Mouse (Mus musculus) kidney, adult 9 months (tissue): ENCODE results near the gene Hba-x.
"Not testable (repeated sequence)": the region's sequence is repeated elsewhere in the genome, so short reads cannot be mapped to it uniquely, and the experiment has no call there.

Experiments
- DNase-seq: peaks from one replicate; pipeline ENCODE4 v3.0.0; 2022

The Hba-x gene

DNA sequence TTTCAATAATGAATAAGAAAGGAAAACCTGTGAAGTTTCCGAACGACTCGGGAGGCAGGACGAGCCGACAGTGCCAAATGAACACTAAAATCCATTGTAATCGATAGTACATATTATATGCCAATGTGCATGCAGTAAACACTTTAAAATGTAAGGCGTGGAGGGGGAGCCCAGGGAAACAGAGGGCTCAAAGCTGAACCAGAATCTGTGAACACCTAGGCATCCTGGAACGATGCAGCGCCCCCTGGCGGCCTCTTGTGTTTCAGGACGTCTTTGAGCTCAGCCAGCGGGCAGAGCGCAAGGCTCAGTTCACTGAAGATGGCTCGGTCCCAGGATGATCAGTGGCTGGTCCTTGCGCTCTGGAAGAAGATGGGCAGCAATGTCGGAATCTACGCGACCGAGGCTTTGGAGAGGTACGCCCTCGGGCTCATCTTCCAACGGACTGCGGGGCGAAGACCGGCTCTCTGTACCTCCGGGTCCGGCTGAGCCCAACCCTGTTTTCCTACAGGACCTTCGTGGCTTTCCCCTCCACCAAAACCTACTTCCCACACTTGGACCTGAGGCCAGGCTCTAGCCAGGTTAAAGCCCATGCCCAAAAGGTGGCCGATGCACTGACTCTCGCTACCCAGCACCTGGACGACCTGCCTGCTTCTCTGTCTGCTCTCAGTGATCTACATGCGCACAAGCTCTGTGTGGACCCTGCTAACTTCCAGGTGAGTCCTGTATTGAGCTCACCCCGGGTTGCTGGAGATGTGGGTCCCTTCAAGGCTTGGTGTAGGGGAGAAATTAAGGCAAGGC lies 10.7 kb downstream of the Hba-x start, which contains the start of gene Hbq1b:
TSS of gene Hbq1b (plus strand) at position 271 of the 798 bp plus-strand sequence.
- peak; percentile 83 for DNase-seq

DNA sequence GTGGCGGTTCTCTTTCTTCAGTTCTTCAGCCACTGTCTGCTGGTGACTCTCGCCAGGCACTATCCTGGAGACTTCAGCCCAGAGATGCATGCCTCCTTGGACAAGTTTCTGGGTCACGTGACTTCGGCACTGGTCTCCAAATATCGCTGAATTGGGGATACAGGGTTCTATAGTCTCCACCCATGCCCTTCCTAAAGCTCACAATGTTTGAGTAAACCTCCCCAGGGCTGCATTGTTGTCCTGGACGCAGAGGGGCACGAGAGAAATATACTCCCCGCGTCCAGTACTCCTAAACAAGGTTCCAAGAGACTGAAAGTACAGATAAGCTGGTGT lies 11.3 kb downstream of the Hba-x start:
- no peak for DNase-seq

DNA sequence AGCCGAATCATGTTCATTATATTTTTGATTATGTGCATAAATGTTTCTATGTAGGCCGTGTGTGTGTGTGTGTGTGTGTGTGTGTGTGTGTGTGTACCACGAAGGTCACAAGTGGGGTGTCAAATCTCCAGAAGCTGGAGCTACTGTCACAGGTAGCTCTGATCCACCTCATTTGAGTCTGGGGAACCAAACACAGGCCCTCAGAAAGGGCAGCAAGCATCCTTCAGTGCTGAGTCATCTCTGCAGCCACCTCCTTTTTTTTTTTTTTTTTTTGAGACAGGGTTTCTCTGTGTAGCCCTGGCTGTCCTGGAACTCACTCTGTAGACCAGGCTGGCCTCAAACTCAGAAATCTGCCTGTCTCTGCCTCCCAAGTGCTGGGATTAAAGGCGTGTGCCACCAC lies 16.6 kb downstream of the Hba-x start:
- DNase-seq: not testable (repeated sequence)

DNA sequence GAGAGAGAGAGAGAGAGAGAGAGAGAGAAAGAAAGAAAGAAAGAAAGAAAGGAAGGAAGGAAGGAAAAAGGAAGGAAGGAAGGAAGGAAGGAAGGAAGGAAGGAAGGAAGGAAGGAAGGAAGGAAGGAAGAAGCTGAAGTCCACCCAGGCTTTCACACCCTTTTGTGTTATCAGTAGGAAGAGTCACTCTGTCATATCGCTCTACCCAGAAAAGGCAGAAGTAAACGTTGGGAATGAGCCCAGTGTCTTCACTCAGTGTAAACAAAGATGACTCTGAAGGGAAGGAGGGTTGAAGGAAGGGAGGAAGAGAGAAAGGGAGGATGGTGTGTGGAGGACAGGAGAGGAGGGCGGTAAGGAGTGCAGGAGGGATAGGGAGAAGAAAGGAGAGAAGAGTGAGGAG lies 17.3 kb downstream of the Hba-x start:
- not testable (repeated sequence) for DNase-seq

DNA sequence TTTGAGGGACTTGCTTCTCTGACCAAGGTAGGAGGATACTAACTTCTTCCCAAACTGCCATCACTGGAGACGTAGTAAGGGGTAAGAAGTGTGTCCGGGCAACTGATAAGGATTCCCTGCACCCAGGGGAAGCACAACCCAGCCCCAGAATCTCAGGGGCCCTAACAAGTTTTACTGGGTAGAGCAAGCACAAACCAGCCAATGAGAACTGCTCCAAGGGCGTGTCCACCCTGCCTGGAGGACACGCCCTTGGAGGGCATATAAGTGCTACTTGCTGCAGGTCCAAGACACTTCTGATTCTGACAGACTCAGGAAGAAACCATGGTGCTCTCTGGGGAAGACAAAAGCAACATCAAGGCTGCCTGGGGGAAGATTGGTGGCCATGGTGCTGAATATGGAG lies 20.0 kb downstream of the Hba-x start, which contains the start of gene Hba-a2:
TSS of gene Hba-a2 (plus strand) at position 287 of the 400 bp plus-strand sequence.
- not testable (repeated sequence) for DNase-seq

DNA sequence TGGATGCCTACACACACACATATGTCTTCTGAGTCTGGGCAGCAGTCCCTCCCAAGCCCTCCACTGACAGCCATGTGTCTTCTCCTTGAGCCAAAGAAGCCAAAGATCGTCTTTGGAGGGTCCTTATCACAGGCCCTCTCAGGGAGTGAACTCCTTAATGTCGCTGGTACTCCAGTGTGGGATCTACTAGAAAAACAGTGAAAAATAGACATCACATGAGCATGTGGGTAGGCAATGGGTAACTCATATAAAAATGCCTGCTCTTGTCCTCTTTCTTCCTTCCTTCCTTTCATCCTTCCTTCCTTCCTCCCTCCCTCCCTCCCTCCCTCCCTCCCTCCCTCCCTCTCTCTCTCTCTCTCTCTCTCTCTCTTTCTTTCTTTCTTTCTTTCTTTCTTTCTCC lies 21.2 kb downstream of the Hba-x start:
- not testable (repeated sequence) for DNase-seq

DNA sequence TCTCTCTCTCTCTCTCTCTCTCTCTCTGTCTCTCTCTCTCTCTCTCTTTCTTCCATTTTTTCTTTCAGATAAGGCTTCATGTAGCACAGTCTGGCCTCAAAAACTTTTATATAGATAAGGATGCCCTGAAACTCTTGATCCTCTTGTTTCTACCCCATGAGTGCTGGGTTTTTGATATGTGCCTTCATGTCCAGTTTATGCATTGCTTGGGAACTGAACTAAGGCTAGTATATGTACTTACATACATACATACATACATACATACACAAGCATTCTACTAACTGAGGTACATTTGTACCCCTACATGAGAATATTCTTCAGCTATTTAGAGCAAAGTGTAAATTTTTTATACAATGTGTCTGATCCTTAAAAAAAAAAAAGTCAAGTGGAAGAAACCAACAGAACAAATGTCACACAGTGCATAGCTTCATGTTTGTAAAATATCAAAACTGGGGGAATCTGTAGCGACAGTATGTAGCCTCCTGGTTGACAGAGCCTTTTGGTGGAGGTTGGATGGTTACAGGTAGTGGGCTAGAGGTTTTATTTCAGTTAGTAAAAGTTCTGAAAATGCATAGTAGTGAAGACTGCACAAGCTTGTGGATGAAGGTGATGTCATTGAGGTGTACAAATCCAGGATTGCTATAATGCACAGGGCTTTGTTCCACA lies 21.8 kb downstream of the Hba-x start:
- DNase-seq: no peak

DNA sequence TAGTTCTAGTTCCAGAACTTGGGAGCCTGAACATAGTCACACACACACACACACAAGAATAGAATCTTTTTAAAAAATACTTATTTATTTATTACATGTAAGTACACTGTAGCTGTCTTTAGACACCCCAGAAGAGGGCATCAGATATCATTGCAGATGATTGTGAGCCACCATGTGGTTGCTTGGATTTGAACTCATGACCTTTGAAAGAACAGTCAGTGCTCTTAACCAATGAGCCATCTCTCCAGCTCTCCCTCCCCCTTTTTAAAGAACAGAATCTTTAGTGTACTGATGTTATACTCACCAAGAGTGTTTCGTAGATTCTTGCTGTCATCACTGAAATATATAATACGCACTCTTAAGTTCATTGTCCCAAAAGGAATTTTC lies 22.3 kb downstream of the Hba-x start:
- no peak for DNase-seq

DNA sequence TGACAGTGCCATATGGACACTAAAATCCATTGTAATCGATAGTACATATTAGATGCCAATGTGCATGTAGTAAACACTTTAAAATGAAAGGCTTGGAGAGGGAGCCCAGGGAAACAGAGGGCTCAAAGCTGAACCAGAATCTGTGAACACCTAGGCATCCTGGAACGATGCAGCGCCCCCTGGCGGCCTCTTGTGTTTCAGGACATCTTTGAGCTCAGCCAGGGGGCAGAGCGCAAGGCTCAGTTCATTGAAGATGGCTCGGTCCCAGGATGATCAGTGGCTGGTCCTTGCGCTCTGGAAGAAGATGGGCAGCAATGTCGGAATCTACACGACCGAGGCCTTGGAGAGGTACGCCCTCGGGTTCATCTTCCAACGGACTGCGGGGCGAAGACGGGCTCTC lies 23.7 kb downstream of the Hba-x start, which contains the start of gene Hbq1a:
TSS of gene Hbq1a (plus strand) at position 205 of the 400 bp plus-strand sequence.
- peak; percentile 63 for DNase-seq

DNA sequence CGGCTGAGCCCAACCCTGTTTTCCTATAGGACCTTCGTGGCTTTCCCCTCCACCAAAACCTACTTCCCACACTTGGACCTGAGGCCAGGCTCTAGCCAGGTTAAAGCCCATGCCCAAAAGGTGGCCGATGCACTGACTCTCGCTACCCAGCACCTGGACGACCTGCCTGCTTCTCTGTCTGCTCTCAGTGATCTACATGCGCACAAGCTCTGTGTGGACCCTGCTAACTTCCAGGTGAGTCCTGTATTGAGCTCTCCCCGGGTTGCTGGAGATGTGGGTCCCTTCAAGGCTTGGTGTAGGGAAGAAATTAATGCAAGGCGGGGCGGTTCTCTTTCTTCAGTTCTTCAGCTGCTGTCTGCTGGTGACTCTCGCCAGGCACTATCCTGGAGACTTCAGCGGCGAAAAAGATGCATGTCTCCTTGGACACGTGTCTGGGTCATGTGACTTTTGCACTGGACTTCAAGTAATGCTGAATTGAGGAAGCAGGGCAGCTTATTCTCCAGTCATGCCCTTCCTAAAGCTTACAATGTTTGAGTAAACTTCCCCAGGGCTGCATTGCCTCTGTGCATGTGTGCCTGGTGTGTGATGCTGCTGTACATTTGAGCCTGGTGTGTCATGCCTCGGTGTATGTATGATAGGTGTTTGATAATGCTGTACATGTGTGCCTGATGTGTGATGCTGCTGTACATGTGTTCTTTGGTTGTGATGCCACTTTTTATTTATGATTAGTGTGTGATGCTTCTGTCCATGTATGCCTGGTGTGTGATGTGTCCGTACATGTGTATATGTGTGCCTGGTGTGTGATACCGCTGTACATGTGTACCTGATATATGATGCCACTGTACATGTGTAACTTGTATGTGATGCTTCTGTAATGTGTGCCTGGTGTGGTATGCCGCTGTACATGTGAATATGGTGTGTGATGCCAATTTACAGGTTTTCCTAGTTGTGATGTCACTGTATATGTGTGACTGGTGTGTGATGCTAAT lies 24.4 kb downstream of the Hba-x start:
- no peak for DNase-seq

DNA sequence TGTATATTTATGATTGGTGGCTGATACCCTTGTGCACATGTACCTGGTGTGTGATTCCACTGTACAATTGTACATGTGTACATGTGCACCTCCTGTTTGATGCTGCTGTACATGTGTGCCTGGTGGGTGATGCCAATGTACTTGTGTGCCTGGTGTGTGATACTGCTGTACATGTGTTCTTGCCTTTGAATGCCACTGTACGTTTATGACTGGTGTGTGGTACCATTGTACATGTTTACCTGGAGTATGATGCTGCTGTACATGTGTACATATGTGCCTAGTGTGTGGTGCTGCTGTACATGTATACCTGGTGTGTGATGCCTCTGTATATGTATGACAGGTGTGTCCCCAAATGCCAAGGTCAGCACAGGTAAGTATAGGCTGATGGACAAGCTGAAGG lies 25.3 kb downstream of the Hba-x start:
- no peak for DNase-seq

DNA sequence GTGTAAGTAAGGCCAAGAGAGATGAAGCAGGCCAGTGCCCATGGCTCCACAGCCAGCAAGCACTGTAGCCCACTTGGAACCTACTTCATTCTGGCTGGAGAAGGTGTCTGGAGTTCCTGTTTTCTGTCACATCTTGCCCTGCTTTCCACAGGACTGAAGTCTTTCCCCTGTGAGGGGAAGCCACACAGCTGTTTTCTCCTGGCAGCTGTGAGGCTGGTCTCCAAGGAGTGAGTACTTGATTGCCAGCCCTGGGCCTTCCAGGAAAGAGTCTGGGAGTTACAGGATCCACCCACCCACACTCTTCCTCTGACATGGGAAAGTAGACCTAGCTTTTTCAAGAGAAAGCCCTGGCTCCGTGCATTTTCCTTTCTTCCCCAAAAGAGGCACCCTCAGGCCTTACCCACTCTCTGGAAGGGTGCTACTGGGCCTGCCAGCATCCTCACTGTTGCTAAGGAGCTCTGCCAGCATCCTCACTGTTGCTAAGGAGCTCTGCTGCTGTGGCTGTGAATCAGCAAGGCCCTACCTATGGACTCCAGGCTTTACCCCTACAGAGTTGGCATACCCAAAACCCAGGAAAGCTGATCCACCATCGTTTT lies 26.7 kb downstream of the Hba-x start:
- no peak for DNase-seq

DNA sequence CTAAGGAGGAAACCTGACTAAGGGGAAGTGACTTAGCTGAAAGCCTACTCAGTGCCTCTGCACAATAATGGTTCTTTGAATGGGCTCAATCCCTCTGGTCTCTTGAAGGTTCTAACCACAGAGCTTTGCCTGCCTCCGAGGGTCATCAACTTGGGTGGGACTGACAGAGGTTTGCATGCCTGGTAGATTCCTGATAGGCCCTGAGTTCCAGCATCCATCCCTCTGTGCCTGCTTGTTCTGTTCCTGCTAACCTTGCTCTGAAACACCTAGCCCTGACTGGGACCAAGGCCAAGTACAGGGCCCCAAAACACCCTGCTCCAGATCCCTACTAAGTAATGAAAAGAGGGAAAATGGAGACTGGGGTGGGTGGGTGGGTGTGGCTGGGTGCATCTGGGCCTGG lies 27.3 kb downstream of the Hba-x start:
- DNase-seq: no peak

DNA sequence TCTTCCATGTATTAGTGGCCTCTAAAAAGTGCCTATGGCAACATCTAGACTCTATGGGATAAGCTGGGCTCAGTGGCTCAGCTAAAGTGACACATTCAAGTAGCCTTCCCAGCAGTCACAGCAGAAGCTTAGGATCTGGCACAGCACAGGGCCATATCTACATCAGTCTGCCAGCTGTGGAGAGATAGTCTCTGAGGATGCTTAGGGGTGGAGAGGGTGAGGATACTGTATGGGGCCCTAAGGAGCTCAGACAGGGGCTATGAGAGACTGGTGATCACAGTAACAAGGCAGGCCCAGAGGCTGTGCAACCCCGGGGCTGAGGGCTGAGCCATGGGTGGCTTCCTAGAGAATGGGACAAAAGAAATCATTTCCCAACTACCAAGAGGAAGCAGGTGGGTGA lies 30.8 kb downstream of the Hba-x start:
- no peak for DNase-seq

DNA sequence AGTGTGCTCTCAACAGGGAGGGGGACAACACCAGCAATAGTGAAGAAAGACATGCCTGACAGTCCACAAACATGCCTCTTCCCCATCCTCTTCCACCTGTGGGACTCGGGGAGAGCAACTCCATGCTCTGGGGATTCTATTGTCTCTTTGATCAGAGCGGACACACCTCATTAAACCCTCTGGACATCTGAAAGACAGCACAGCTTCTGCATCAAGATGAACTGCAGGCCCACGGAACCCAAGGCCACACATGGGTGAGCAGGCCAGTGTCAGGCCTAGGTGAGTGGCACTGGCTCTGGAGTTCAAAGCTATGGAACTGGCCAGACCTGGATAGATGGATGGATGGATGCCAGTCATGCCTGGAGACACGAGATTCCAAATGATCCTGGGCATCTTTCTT lies 33.2 kb downstream of the Hba-x start:
- no peak for DNase-seq

DNA sequence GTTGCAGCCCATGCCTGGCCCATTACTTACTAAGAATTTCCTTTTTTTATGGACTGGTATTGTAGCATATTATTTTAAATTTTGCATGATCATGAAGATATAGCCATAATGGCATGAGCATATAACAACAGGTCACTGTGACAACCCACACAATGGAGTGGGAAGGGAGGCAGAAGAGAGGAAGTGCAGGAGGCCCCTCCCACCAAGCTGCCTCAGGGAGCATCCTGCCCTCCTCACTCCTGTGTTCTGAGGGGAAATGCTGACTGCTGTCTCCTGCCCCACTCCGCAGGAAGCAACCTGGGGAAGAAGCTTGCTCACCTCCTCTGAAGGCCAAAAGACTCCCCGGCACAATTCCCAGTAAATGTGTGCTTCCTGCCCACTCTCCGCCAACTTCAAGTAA lies 33.7 kb downstream of the Hba-x start:
- no peak for DNase-seq

DNA sequence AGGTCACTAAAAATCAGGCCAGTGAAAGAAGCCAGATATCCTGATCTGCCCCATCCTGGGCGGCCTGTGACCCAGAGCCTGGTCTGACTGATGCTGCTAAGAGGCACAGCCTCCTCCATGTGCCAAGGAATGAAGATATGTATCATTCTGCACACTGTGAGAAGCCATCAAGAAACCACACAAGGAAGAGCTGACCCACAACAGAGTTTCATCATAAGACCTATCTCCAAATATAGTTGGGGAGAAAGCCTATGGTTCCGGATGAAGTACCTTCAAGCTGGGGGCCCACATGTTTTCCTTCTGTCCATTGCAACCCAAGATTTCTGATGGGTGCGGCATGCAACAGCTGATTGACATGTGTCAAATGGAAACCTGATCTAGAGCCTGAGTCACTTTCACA lies 39.8 kb downstream of the Hba-x start:
- DNase-seq: no peak

DNA sequence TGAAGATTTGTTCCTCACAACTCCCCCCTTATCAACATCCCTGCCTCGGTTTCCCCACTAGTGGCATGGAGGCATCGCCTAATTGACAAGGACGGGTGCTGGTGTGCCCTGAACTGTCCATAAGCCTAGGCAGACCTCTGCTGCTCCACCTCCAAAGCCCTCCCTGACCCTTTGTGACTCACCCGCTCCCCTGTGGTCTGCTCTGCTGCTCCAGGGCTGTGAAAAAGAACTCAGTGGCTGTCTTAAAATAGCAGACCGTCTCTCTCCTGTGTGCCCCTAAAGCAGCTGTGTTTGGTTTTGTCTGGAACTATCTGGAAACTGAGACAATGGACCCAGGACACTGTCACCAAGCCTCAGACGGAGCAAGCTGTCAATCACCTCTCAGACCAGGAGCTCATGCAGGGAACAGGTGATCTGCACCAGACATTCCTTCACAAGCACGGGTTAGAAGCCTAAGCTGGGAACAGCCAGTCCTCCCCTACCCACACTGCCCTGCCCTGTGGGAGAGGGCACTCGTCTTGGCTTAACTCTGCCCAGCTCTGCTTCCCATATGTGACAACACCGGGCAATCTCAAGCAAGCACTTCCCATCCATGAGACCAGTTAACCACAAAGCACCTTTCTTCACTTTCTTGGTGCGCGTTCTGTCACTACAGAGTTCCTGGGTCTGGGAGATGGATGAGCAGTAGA lies 44.5 kb downstream of the Hba-x start:
- DNase-seq: no peak

DNA sequence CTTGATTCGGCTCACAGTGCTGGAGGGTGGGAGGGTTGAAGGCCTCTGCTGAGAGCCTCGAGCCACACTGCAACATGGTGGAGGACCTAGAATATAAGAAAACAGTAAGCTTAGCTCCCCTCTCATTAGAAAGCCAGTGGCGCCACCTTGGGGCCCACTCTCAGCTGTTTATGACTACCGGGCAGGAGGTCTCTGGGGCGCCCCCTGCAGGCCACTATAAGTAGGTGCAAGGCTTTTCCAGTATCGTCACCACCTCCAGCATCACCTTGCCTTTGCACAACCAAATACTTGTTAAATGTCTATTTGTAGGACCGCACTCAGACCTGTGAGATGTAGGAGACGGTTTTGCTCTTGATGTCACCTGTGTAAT lies 45.0 kb downstream of the Hba-x start:
- DNase-seq: peak; percentile 62

DNA sequence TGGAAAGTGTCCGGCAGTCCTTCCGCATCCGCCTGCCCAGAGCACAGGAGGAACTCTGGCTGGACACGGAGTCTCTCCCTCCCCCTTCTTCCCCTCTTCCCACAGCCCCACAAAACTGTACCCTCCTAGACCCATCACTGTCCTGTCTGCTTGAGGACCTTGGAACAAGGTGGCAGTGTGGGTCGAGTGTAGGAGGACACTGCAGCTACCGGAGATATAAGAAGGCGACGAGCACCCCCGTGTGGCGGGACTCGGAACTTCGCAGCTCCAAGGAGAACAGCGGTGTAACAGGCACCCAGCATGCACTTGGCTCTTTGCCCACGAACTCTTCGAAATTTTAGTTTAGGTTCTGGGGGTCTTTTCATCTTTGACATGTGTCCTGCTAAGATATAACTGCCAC lies 48.4 kb downstream of the Hba-x start:
- DNase-seq: peak; percentile 90
